Mouse (Mus musculus) embryonic facial prominence, embryonic 11.5 days (tissue): ENCODE results near the gene Prkacb. TPM values are rescaled to one million over a fixed set of nuclear protein-coding genes. Genes with fewer than 3 reads are reported as not detected.

Experiments
- ATAC-seq: fragments of 200-750 bp; cut with Nextera tagmentation; replicated peaks from 2 replicates; pipeline ENCODE4 v1.8.0; 2017; ENCODE audit warnings: low read depth; ENCODE audit not compliant: insufficient number of reproducible peaks, low FRiP score, low TSS enrichment
- DNase-seq: peaks from one replicate; pipeline ENCODE4 v3.0.0-alpha.2; 2015; ENCODE audit warnings: low spot score
- H3K27ac ChIP-seq: fragments of 300-500 bp; sonication (generic); replicated peaks from 2 replicates; pipeline ENCODE4 v1.5.1; 2014; ENCODE audit warnings: mild to moderate bottlenecking, low read depth, low read length, control low read depth
- H3K27me3 ChIP-seq: fragments of 300-500 bp; sonication (generic); 2 replicates; pipeline ENCODE4 v1.6.1; 2014; ENCODE audit warnings: mild to moderate bottlenecking, low read length, moderate library complexity, mixed read lengths; ENCODE audit not compliant: control insufficient read depth, insufficient read depth
- H3K36me3 ChIP-seq: fragments of 300-500 bp; sonication (generic); replicated peaks from 2 replicates; pipeline ENCODE4 v1.6.1; 2014; ENCODE audit warnings: low read depth, mild to moderate bottlenecking, low read length, moderate library complexity, mixed read lengths; ENCODE audit not compliant: control insufficient read depth, insufficient read depth
- H3K4me1 ChIP-seq: fragments of 300-500 bp; sonication (generic); 2 replicates; pipeline ENCODE4 v1.6.1; 2014; ENCODE audit warnings: low read length, mixed read lengths; ENCODE audit not compliant: control insufficient read depth, insufficient read depth
- H3K4me2 ChIP-seq: fragments of 300-500 bp; sonication (generic); 2 replicates; pipeline ENCODE4 v1.6.1; 2014; ENCODE audit warnings: low read depth, mild to moderate bottlenecking, control low read depth, low read length, moderate library complexity
- H3K4me3 ChIP-seq: fragments of 300-500 bp; sonication (generic); 2 replicates; pipeline ENCODE4 v1.5.1; 2014; ENCODE audit warnings: low read depth, low read length, control low read depth
- H3K9ac ChIP-seq: fragments of 300-500 bp; sonication (generic); replicated peaks from 2 replicates; pipeline ENCODE4 v1.6.1; 2014; ENCODE audit warnings: mild to moderate bottlenecking, control low read depth, low read length
- H3K9me3 ChIP-seq: fragments of 300-500 bp; sonication (generic); replicated peaks from 2 replicates; pipeline ENCODE4 v1.6.1; 2016; ENCODE audit warnings: mild to moderate bottlenecking, low read length, inconsistent platforms, mixed read lengths; ENCODE audit not compliant: control insufficient read depth
- WGBS: fragments of 180-500 bp; shearing (Covaris S2); extraction: QIAGEN DNeasy Blood & Tissue Kit; methylation state at CpG from one replicate; pipeline ENCODE4 v1.1.7; 2014; 5-methylcytosine and 5-hydroxymethylcytosine counted together
- polyA plus RNA-seq: library from polyadenylated mRNA; unstranded; fragments of >200 nt; fragmentation: Nextera tagmentation; extraction: Ambion mirVana; gene quantifications from 2 replicates; pipeline ENCODE4 v1.2.1, GENCODE M21; 2014

The Prkacb gene
- polyA plus RNA-seq, 1 experiment from 2014 or later: 78.1 TPM

DNA sequence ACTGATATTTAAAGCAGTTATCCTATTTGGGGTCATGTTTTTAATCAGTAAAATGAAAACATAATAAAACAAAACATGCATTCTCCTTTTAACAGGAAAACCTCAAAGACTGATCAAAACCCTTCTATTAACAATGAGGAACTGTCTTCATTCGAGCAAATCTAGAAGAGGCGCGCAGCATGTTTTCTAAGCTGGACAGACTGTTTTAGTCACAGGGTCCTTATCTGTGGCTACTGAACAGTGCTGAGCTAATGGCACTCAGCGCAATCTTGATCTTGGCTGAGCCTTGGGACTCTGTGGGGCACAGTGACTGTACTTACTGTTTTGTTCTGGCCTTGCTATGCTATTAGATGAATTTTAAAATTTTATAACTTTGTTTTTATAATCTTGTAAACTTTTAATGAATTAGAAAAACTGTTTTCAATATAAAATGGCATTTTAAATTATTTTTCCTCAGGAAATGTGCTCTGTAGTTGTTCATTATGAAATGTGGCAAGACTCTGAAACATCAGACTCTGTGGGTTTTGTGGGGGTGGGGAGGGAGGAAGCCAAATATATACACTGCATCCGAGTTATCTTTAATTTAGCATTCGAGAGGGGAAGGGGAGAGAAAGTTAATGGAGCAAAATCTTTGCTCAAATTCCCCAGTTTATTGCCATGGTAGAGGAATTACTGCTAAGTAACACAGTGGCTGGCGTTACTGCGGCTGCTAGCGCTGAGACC, 77.7 kb downstream of the Prkacb start:
- H3K9ac ChIP-seq: no peak overlapping the region
- no peak overlapping the region for H3K4me2 ChIP-seq
- H3K27me3 ChIP-seq: no peaks in the 10 kb centered on the region
- no peak for ATAC-seq
- WGBS: 91% methylated on average over 9 of the region's 9 CpGs
- no peaks in the 10 kb centered on the region for H3K4me1 ChIP-seq
- DNase-seq: no peak
- H3K4me3 ChIP-seq: no peak overlapping the region
- no peak overlapping the region for H3K27ac ChIP-seq
- peaks cover 3% of the 10 kb centered on the region; the same call in 1 of the 2 replicates for H3K36me3 ChIP-seq
- no peaks in the 10 kb centered on the region for H3K9me3 ChIP-seq

DNA sequence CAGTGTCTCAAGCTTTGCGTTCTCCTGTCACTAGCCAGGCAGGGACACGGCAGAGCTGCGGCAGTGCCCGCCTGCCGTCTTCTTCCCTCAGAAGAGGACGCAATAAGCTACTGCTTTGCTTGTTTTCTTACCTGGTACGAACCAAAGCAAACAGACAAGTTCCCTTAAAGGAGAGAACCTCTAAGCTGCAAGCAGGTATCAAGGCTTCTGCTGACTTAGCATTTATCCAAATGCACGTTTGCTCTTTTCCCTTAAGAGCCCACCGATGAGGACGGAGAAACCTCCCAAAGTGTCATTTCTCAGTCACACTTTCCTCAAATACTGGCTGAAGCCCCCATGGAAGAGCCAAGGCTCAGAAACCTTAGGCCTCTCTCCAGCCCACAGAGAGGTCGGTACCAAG, 81.3 kb downstream of the Prkacb start:
- ATAC-seq: no peak
- WGBS: 94% methylated on average over 11 of the region's 11 CpGs
- H3K4me3 ChIP-seq: no peak overlapping the region
- no peaks in the 10 kb centered on the region for H3K9me3 ChIP-seq
- DNase-seq: no peak
- H3K4me2 ChIP-seq: no peak overlapping the region
- H3K36me3 ChIP-seq: peaks cover 3% of the 10 kb centered on the region; the same call in 1 of the 2 replicates
- H3K27me3 ChIP-seq: no peaks in the 10 kb centered on the region
- H3K27ac ChIP-seq: no peak overlapping the region
- H3K9ac ChIP-seq: no peak overlapping the region
- H3K4me1 ChIP-seq: no peaks in the 10 kb centered on the region

DNA sequence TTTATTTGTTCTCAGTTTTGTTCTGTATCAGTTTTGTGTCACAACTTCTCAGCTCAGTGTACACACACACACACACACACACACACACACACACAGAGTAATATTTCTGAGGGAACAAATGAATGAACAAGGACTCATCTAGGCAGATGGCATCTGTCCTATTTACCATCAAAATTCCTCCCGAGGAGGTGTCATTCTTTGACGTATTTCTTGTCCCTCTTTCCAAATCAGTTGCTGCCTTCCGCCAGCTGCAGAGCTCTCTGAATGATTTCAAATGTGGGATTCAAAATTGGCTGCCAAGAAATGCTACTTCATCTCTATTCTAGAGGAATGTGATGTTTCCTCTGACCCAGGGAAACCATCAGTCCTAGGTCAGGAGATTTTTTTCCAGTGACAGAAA, 89.8 kb downstream of the Prkacb start:
- H3K27me3 ChIP-seq: no peaks in the 10 kb centered on the region
- H3K27ac ChIP-seq: no peak overlapping the region
- no peak overlapping the region for H3K9ac ChIP-seq
- H3K9me3 ChIP-seq: no peaks in the 10 kb centered on the region
- H3K4me3 ChIP-seq: no peak overlapping the region
- ATAC-seq (no peak), DNase-seq (peak; percentile 4)
- no peaks in the 10 kb centered on the region for H3K4me1 ChIP-seq
- H3K4me2 ChIP-seq: no peak overlapping the region
- 43% methylated on average over 3 of the region's 3 CpGs for WGBS
- H3K36me3 ChIP-seq: no peaks in the 10 kb centered on the region

DNA sequence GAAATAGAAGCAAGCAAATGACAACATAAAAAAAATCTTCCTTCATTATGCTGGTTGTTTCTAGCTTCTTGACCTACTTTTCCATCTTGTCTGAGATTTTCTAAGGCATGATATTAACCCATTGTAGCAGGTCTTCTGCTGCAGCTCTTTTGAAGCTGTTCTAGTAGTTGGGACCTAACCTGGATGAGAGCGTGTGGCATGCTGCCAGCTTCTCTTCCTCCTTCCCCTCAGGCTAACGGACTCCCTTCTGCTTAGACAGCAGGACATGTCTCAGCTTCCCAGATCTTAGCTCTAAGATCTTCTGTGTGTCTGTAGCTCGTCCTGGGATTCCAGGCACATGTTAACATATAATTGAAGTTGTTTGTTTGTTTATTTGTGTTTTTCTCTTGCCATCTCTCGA, 93.1 kb downstream of the Prkacb start:
- DNase-seq: no peak
- H3K4me2 ChIP-seq: no peak overlapping the region
- no peaks in the 10 kb centered on the region for H3K36me3 ChIP-seq
- H3K27ac ChIP-seq: no peak overlapping the region
- no peaks in the 10 kb centered on the region for H3K9me3 ChIP-seq
- H3K4me1 ChIP-seq: no peaks in the 10 kb centered on the region
- no peaks in the 10 kb centered on the region for H3K27me3 ChIP-seq
- no peak overlapping the region for H3K9ac ChIP-seq
- no peak for ATAC-seq
- no peak overlapping the region for H3K4me3 ChIP-seq
- WGBS: 80% methylated on average over 4 of the region's 4 CpGs

DNA sequence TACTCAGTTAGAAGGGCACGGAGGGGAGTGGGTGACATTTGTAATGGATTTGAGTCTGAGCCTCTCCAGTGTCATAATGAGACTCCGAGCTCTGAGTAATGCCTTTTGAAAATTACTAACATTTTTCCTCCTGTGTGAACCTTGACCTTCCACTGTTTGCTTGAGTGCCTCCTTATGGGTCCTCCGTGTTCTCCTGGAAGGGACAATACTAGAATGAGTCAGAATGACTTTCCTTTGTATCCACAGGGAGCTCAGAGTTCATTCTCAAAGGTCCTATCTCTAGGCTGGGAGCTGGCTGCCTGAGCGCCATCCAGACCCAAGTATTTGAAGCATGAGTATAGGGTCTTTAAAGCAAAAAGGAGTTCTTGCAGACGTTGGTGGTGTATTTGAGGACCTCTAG, 94.5 kb downstream of the Prkacb start:
- no peak overlapping the region for H3K9ac ChIP-seq
- ATAC-seq (no peak), DNase-seq (no peak)
- H3K27ac ChIP-seq: no peak overlapping the region
- no peaks in the 10 kb centered on the region for H3K9me3 ChIP-seq
- no peaks in the 10 kb centered on the region for H3K27me3 ChIP-seq
- H3K4me3 ChIP-seq: no peak overlapping the region
- WGBS: 80% methylated on average over 5 of the region's 5 CpGs
- H3K4me2 ChIP-seq: no peak overlapping the region
- H3K36me3 ChIP-seq: no peaks in the 10 kb centered on the region
- H3K4me1 ChIP-seq: no peaks in the 10 kb centered on the region

DNA sequence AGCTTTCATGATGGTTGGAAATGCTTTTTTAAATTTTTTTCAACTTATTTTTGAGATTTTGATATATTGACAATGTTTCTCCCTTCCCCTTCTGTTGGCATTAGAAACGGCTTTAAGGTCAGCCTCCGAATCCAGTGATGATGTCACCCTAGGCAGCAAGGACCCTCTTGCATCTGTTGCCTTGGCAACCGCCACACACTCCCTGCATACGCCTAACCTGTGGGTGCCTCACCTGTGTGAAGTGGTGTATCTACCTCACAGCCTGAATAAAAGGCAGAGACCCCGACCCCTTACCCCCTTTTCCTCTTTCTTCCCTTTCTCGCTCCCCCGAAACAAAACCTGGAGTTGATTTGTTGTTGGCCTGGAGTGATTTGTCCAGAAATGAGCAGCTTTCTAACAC, 100.5 kb downstream of the Prkacb start:
- Histone ChIP-seq H3K4me1 (no peaks in the 10 kb centered on the region), H3K4me3 (no peak overlapping the region), H3K36me3 (no peaks in the 10 kb centered on the region), H3K9me3 (no peaks in the 10 kb centered on the region), H3K27me3 (no peaks in the 10 kb centered on the region), H3K27ac (no peak overlapping the region), H3K4me2 (no peak overlapping the region), H3K9ac (no peak overlapping the region)
- 78% methylated on average over 7 of the region's 7 CpGs for WGBS
- DNase-seq (no peak), ATAC-seq (no peak)

DNA sequence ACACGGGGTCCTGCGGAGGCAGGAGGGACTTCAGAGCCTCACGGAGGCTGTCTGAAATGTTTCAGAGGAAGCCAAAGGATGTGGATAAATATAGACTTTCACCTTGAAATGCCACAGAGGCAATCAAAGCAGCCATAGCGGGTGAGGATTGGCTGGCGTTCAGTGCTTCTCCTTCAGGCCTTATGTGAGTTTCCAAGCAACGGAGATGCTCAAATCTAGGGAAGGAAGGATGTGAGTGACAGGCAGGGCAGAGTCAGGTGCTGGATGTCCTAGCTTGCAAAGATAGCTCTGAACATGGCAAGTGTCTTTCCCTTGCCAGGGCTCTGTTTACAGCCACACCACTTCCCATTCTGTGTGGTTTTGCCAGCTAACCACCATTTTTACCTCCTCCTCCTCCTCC, 101.2 kb downstream of the Prkacb start:
- no peak overlapping the region for H3K9ac ChIP-seq
- WGBS: 58% methylated on average over 6 of the region's 6 CpGs
- DNase-seq (no peak), ATAC-seq (no peak)
- no peaks in the 10 kb centered on the region for H3K36me3 ChIP-seq
- no peak overlapping the region for H3K4me2 ChIP-seq
- no peak overlapping the region for H3K27ac ChIP-seq
- H3K9me3 ChIP-seq: no peaks in the 10 kb centered on the region
- no peaks in the 10 kb centered on the region for H3K27me3 ChIP-seq
- H3K4me1 ChIP-seq: no peaks in the 10 kb centered on the region
- H3K4me3 ChIP-seq: no peak overlapping the region

DNA sequence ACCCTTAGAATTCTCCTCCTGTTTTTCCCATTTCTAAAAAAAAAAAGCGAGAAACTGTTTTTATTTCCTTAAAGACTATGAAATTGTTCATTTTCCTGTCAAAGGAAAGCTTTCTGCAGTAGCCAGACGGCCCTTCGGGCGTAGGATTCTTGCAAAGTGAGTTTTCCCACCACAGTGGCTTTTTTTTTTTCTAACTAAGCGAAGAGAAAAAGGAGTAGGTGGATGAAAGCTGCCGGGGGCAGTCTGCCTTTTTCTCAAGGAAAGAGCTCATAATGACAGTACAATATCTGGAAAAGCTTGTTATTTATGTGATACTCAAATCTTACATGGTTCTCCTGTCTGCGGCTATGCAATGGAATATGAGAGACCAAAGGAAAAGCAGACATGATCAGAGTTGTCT, 101.7 kb downstream of the Prkacb start:
- H3K27me3 ChIP-seq: no peaks in the 10 kb centered on the region
- H3K4me3 ChIP-seq: no peak overlapping the region
- H3K4me2 ChIP-seq: no peak overlapping the region
- no peaks in the 10 kb centered on the region for H3K9me3 ChIP-seq
- no peak overlapping the region for H3K9ac ChIP-seq
- no peak for ATAC-seq
- DNase-seq: no peak
- WGBS: 67% methylated on average over 7 of the region's 7 CpGs
- no peak overlapping the region for H3K27ac ChIP-seq
- H3K4me1 ChIP-seq: no peaks in the 10 kb centered on the region
- H3K36me3 ChIP-seq: no peaks in the 10 kb centered on the region
